Mouse (Mus musculus) cerebellum, adult 2 months (tissue): ENCODE measurements around the gene Gm49395.

Experiments used
- CTCF ChIP-seq: fragments of 200-500 bp; IDR thresholded peaks from 2 replicates; pipeline ENCODE4 v1.5.1; 2011; ENCODE audit warnings: low read depth, mild to moderate bottlenecking, control low read depth, low read length, moderate library complexity, borderline replicate concordance; ENCODE audit not compliant: insufficient read depth
- POLR2A ChIP-seq: fragments of 200-500 bp; IDR thresholded peaks from 2 replicates; pipeline ENCODE4 v1.6.1; 2011; ENCODE audit warnings: low read length, control low read depth, borderline replicate concordance; ENCODE audit not compliant: insufficient read depth

DNA sequence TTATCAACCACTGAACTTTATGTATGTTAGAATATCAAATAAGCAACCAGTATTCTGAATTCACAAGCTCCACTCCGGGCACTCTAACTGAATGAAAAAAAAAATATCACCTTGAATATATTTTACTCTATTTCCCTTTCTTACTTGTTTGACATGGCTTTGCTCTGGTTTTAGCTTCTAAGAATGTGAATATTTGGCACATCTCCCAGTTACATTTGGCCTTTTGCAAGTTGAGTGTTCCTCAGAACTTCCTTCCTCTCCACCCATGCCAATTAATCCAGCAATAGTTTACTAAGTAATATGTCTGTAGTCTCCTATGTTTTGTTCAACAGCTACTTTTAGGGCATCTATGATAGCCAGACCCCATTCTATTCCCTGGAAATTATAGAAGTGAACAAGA is 48.9 kb upstream of the Gm49395 start:
- no peak for TF ChIP-seq POLR2A
- no peak for TF ChIP-seq CTCF
